Mouse (Mus musculus): ENCODE results near the gene Sox4. TPM values are rescaled to one million over a fixed set of nuclear protein-coding genes. Genes with fewer than 3 reads are reported as not detected.

Sox4 gene
- 55.3 and 59.3 TPM in 2 replicates for polyA plus RNA-seq (2014; fragmentation: Nextera tagmentation; extraction: Ambion mirVana)

- peak; percentile 87 for ATAC-seq (replicated peaks; ENCODE audit: low FRiP score, low TSS enrichment, low read depth)
- Histone ChIP-seq H3K4me3 (ENCODE audit: low read depth, low read length) (peak within 1 kb of the TSS; percentile 92), H3K4me2 (ENCODE audit: low read length) (peak within 1 kb of the TSS; percentile 55), H3K9ac (ENCODE audit: low read length) (peak within 1 kb of the TSS; percentile 100), H3K9me3 (ENCODE audit: control insufficient read depth, low read length) (no peaks in the 10 kb centered on the region), H3K27ac (ENCODE audit: low read depth) (peak within 1 kb of the TSS; percentile 100), H3K4me1 (replicated peaks; ENCODE audit: control insufficient read depth, insufficient read depth, low read length) (peaks cover 2% of the 10 kb centered on the region), H3K27me3 (replicated peaks; ENCODE audit: control insufficient read depth, insufficient read depth, low read length) (no peaks in the 10 kb centered on the region), H3K36me3 (ENCODE audit: control insufficient read depth, insufficient read depth, low read length) (0 out of 2 replicates have a peak, but pooled peaks cover 3% of the 10 kb centered on the region)
- peak; percentile 98 for DNase-seq (ENCODE audit: low spot score)
- under 1% methylated on average over 19 of the region's 19 CpGs for WGBS
Measured at GRCm38 (mm10) chr13:28953581-28953991, at the start of gene Sox4. Gene Sox4, minus strand, starts transcription at chr13:28953713.

DNA sequence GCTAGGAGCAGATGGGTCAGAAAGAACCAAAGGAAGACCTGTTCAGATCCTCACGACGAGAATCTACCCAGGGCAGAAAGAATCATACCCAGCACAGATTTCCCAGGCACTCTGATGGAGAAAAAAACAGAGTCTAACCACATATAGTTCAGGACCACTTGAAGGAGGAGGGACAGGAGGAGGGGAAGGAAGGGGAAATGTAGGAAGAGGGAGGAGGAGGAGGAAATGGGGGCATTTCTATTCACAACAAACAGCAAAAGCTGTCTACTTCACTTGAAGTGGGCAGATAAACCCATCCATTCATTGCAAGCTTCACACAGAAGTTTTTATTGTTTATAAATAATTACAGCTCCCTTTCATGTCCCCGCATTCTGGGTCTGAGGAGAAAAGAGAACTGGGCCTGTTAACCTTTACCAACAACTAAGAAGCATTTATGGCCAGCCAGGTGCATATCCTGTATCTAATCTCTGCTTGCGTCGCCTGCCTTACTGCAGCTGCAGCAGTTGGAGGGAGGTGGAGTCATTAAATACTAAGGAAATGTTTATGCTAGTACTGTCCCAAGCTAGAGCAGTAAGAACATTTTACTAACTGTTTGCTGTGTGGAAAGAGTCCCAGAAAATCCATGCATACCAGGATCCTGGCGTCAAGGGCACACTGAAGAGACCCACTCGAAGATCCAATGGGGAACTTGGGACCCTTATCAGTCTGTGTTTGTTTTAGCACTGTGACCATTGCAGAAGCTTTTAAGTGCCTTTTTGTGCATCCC is 38.6 kb upstream of the Sox4 start:
- H3K27me3 ChIP-seq (replicated peaks; ENCODE audit: control insufficient read depth, insufficient read depth, low read length), result no peaks in the 10 kb centered on the region
- no peaks in the 10 kb centered on the region for H3K36me3 ChIP-seq (ENCODE audit: control insufficient read depth, insufficient read depth, low read length)
- peak; percentile 87 for ATAC-seq (replicated peaks; ENCODE audit: low FRiP score, low TSS enrichment, low read depth)
- peak overlapping the region; percentile 29; the same call in 1 of the 2 replicates for H3K27ac ChIP-seq (ENCODE audit: low read depth)
- H3K4me3 ChIP-seq (ENCODE audit: low read depth, low read length), result no peak overlapping the region
- no peaks in the 10 kb centered on the region for H3K9me3 ChIP-seq (ENCODE audit: control insufficient read depth, low read length)
- H3K9ac ChIP-seq (ENCODE audit: low read length), result no peak overlapping the region
- peaks cover 11% of the 10 kb centered on the region; the same call in 1 of the 2 replicates for H3K4me1 ChIP-seq (replicated peaks; ENCODE audit: control insufficient read depth, insufficient read depth, low read length)
- 26% methylated on average over 7 of the region's 7 CpGs for WGBS
- peak; percentile 62 for DNase-seq (ENCODE audit: low spot score)
- H3K4me2 ChIP-seq (ENCODE audit: low read length), result peak overlapping the region; percentile 15; the same call in 1 of the 2 replicates

DNA sequence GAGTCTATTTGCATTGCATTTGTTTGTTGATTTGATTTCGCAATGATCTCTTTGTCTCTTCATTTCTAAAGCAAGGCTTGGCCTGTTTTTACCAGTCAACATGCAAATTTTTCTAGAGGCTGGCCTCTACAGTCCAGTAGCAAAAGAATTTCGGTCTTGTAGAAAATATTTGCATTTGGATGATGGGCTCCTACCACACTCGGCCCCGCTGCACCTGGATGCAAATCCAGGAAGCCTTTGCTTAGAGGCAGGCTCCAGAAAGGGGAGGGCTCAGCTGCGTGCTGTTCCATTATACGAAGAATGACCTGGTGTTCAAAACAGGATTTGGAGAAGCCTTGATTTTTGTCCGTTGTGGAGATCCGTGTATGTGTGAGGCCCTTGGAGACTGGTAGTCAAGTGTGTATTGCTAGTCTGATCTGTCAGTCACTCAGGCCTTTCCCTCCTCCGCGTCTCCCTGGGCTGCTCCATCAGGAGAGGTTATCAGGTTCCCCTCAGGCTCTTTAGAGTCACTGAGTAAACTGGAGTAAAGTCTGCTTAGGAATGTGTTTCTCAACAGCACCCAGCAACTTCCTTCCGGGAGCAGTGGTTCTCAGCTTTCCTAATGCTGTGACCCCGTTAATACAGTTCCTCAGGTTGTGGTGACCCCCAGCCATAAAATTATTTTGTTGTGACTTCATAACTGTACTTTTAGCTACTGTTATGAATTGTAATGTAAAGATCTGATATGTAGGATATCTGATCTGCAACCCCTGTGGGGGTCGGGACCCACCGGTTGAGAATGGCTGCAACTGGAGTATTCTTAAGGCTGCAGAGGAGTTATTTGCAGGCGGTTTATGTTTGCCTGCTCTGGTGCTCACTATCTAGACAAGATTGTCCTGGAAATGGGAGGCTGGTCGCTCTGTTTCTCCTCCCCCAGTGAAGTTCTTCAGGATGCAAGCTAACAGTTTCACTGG is 35.5 kb upstream of the Sox4 start:
- H3K27me3 ChIP-seq (replicated peaks; ENCODE audit: control insufficient read depth, insufficient read depth, low read length), result no peaks in the 10 kb centered on the region
- no peak overlapping the region for H3K4me3 ChIP-seq (ENCODE audit: low read depth, low read length)
- 40% methylated on average over 16 of the region's 16 CpGs for WGBS
- peaks cover 11% of the 10 kb centered on the region; the same call in 1 of the 2 replicates for H3K4me1 ChIP-seq (replicated peaks; ENCODE audit: control insufficient read depth, insufficient read depth, low read length)
- no peak overlapping the region; the same call in 1 of the 2 replicates for H3K27ac ChIP-seq (ENCODE audit: low read depth)
- ATAC-seq (replicated peaks; ENCODE audit: low FRiP score, low TSS enrichment, low read depth) (no peak), DNase-seq (ENCODE audit: low spot score) (peak; percentile 57)
- H3K9ac ChIP-seq (ENCODE audit: low read length), result no peak overlapping the region
- no peaks in the 10 kb centered on the region for H3K9me3 ChIP-seq (ENCODE audit: control insufficient read depth, low read length)
- H3K4me2 ChIP-seq (ENCODE audit: low read length), result no peak overlapping the region
- H3K36me3 ChIP-seq (ENCODE audit: control insufficient read depth, insufficient read depth, low read length), result no peaks in the 10 kb centered on the region

DNA sequence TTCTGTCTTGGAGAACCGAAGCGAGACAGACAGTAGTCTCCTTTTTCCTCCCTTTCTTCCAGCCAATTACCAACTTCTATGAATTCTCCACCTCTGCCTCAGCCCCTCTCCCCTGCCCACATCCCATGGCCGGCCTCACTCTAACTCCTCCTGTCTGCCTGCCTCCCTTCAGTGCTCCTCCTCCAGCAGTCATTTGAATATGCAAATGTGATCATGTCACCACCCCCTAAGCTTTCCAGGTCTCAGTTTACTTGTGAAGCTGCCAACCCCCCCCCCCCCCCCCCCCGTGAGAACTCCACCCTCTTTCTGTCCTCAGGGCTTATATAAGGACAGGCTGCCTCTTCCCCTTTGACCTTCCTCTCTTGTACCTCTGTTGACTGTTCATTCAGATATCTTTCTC is 27.2 kb upstream of the Sox4 start:
- Histone ChIP-seq H3K9ac (ENCODE audit: low read length) (no peak overlapping the region), H3K4me2 (ENCODE audit: low read length) (no peak overlapping the region), H3K27me3 (replicated peaks; ENCODE audit: control insufficient read depth, insufficient read depth, low read length) (no peaks in the 10 kb centered on the region), H3K4me1 (replicated peaks; ENCODE audit: control insufficient read depth, insufficient read depth, low read length) (no peaks in the 10 kb centered on the region), H3K9me3 (ENCODE audit: control insufficient read depth, low read length) (no peaks in the 10 kb centered on the region), H3K4me3 (ENCODE audit: low read depth, low read length) (no peak overlapping the region), H3K27ac (ENCODE audit: low read depth) (no peak overlapping the region), H3K36me3 (ENCODE audit: control insufficient read depth, insufficient read depth, low read length) (no peaks in the 10 kb centered on the region)
- ATAC-seq (replicated peaks; ENCODE audit: low FRiP score, low TSS enrichment, low read depth), result no peak
- WGBS, result 53% methylated on average over 4 of the region's 4 CpGs
- DNase-seq (ENCODE audit: low spot score), result no peak

- 79% methylated on average over 4 of the region's 4 CpGs for WGBS
- no peaks in the 10 kb centered on the region for H3K27me3 ChIP-seq (replicated peaks; ENCODE audit: control insufficient read depth, insufficient read depth, low read length)
- no peaks in the 10 kb centered on the region for H3K4me1 ChIP-seq (replicated peaks; ENCODE audit: control insufficient read depth, insufficient read depth, low read length)
- no peaks in the 10 kb centered on the region for H3K9me3 ChIP-seq (ENCODE audit: control insufficient read depth, low read length)
- H3K9ac ChIP-seq (ENCODE audit: low read length), result no peak overlapping the region
- no peak overlapping the region for H3K27ac ChIP-seq (ENCODE audit: low read depth)
- no peaks in the 10 kb centered on the region for H3K36me3 ChIP-seq (ENCODE audit: control insufficient read depth, insufficient read depth, low read length)
- H3K4me3 ChIP-seq (ENCODE audit: low read depth, low read length), result no peak overlapping the region
- ATAC-seq (replicated peaks; ENCODE audit: low FRiP score, low TSS enrichment, low read depth) (no peak), DNase-seq (ENCODE audit: low spot score) (peak; percentile 38)
- no peak overlapping the region for H3K4me2 ChIP-seq (ENCODE audit: low read length)
Measured at GRCm38 (mm10) chr13:28975011-28975410, 21.5 kb upstream of the Sox4 start.

- no peaks in the 10 kb centered on the region for H3K36me3 ChIP-seq (ENCODE audit: control insufficient read depth, insufficient read depth, low read length)
- no peak for ATAC-seq (replicated peaks; ENCODE audit: low FRiP score, low TSS enrichment, low read depth)
- no peak overlapping the region for H3K4me2 ChIP-seq (ENCODE audit: low read length)
- H3K4me1 ChIP-seq (replicated peaks; ENCODE audit: control insufficient read depth, insufficient read depth, low read length), result no peaks in the 10 kb centered on the region
- no peak overlapping the region for H3K9ac ChIP-seq (ENCODE audit: low read length)
- no peaks in the 10 kb centered on the region for H3K9me3 ChIP-seq (ENCODE audit: control insufficient read depth, low read length)
- WGBS, result 47% methylated on average over 5 of the region's 5 CpGs
- no peak overlapping the region for H3K27ac ChIP-seq (ENCODE audit: low read depth)
- DNase-seq (ENCODE audit: low spot score), result peak; percentile 43
- H3K27me3 ChIP-seq (replicated peaks; ENCODE audit: control insufficient read depth, insufficient read depth, low read length), result no peaks in the 10 kb centered on the region
- H3K4me3 ChIP-seq (ENCODE audit: low read depth, low read length), result no peak overlapping the region
Measured at GRCm38 (mm10) chr13:28974597-28974996, 21.1 kb upstream of the Sox4 start.

GRCm38 (mm10) chr13:28960916-28961315 is 7.4 kb upstream of the Sox4 start:
- H3K9me3 ChIP-seq (ENCODE audit: control insufficient read depth, low read length), result no peaks in the 10 kb centered on the region
- no peak overlapping the region for H3K4me3 ChIP-seq (ENCODE audit: low read depth, low read length)
- H3K9ac ChIP-seq (ENCODE audit: low read length), result no peak overlapping the region
- no peaks in the 10 kb centered on the region for H3K4me1 ChIP-seq (replicated peaks; ENCODE audit: control insufficient read depth, insufficient read depth, low read length)
- H3K36me3 ChIP-seq (ENCODE audit: control insufficient read depth, insufficient read depth, low read length), result no peaks in the 10 kb centered on the region
- H3K4me2 ChIP-seq (ENCODE audit: low read length), result no peak overlapping the region
- H3K27ac ChIP-seq (ENCODE audit: low read depth), result no peak overlapping the region
- H3K27me3 ChIP-seq (replicated peaks; ENCODE audit: control insufficient read depth, insufficient read depth, low read length), result no peaks in the 10 kb centered on the region
- WGBS, result 98% methylated on average over 8 of the region's 8 CpGs
- no peak for DNase-seq (ENCODE audit: low spot score)
- ATAC-seq (replicated peaks; ENCODE audit: low FRiP score, low TSS enrichment, low read depth), result no peak

GRCm38 (mm10) chr13:28959458-28959978 is 6.0 kb upstream of the Sox4 start:
- DNase-seq (ENCODE audit: low spot score), result peak; percentile 91
- H3K9me3 ChIP-seq (ENCODE audit: control insufficient read depth, low read length), result no peaks in the 10 kb centered on the region
- no peaks in the 10 kb centered on the region for H3K4me1 ChIP-seq (replicated peaks; ENCODE audit: control insufficient read depth, insufficient read depth, low read length)
- peak; percentile 74 for ATAC-seq (replicated peaks; ENCODE audit: low FRiP score, low TSS enrichment, low read depth)
- no peaks in the 10 kb centered on the region for H3K27me3 ChIP-seq (replicated peaks; ENCODE audit: control insufficient read depth, insufficient read depth, low read length)
- peak overlapping the region; percentile 72 for H3K9ac ChIP-seq (ENCODE audit: low read length)
- H3K4me2 ChIP-seq (ENCODE audit: low read length), result peak overlapping the region; percentile 98
- WGBS, result 1% methylated on average over 30 of the region's 31 CpGs
- H3K4me3 ChIP-seq (ENCODE audit: low read depth, low read length), result peak overlapping the region; percentile 51
- H3K36me3 ChIP-seq (ENCODE audit: control insufficient read depth, insufficient read depth, low read length), result no peaks in the 10 kb centered on the region
- peak overlapping the region; percentile 94 for H3K27ac ChIP-seq (ENCODE audit: low read depth)
